Mouse (Mus musculus) ES-E14 (cell line): ENCODE results near the gene Fbln2. TPM values are rescaled to one million over a fixed set of nuclear protein-coding genes. Genes with fewer than 3 reads are reported as not detected.
A peak's percentile ranks its signal among the peaks of the same experiment; 100 is the strongest.

Experiments
- DNase-seq: peaks from one replicate; pipeline ENCODE4 v3.0.0-alpha.2; 2013; ENCODE audit warnings: low read depth, low spot score
- H3K27ac ChIP-seq: 2 replicates; pipeline ENCODE4 v1.5.1; 2012; ENCODE audit warnings: low read depth, mild to moderate bottlenecking, low read length, moderate library complexity, mixed read lengths; ENCODE audit not compliant: poor library complexity, insufficient read depth, severe bottlenecking
- H3K36me3 ChIP-seq: 2 replicates; pipeline ENCODE4 v1.6.1; 2012; ENCODE audit warnings: mild to moderate bottlenecking, low read length, moderate library complexity, mixed read lengths; ENCODE audit not compliant: control insufficient read depth, poor library complexity, insufficient read depth, severe bottlenecking
- H3K4me1 ChIP-seq, 2 experiments: fragments of 150-350 bp in 1 of 2; sonication (generic) in 1 of 2; 2 replicates each; pipeline ENCODE4 v1.6.1; 2012; ENCODE audit warnings: low read length in 2 of 2, mild to moderate bottlenecking in 1 of 2, mixed read lengths in 1 of 2; ENCODE audit not compliant: control insufficient read depth in 2 of 2, insufficient read depth in 2 of 2, poor library complexity in 1 of 2
- H3K4me3 ChIP-seq, 2 experiments: fragments of 150-350 bp in 1 of 2; sonication (generic) in 1 of 2; 2 replicates each; pipeline ENCODE4 v1.5.1; 2012; ENCODE audit warnings: low read length in 2 of 2, low read depth in 1 of 2, mild to moderate bottlenecking in 1 of 2, mixed read lengths in 1 of 2; ENCODE audit not compliant: insufficient read depth in 1 of 2, poor library complexity in 1 of 2, severe bottlenecking in 1 of 2
- H3K9ac ChIP-seq: 2 replicates; pipeline ENCODE4 v1.6.1; 2012; ENCODE audit warnings: low read depth, mild to moderate bottlenecking, low read length, mixed read lengths; ENCODE audit not compliant: poor library complexity, insufficient read depth, severe bottlenecking
- H3K9me3 ChIP-seq: fragments of 150-350 bp; sonication (generic); 2 replicates; pipeline ENCODE4 v1.6.1; 2012; ENCODE audit warnings: low read depth, mild to moderate bottlenecking, low read length; ENCODE audit not compliant: control insufficient read depth, insufficient read depth
- CHD2 ChIP-seq: IDR thresholded peaks from 2 replicates; pipeline ENCODE4 v1.6.1; 2014; ENCODE audit warnings: mild to moderate bottlenecking, low read depth, low read length, inconsistent platforms
- HCFC1 ChIP-seq: IDR thresholded peaks from 2 replicates; pipeline ENCODE4 v1.6.1; 2012; ENCODE audit warnings: low read length, inconsistent platforms, borderline replicate concordance; ENCODE audit not compliant: insufficient read depth
- MAFK ChIP-seq: IDR thresholded peaks from 2 replicates; pipeline ENCODE4 v1.6.1; 2014; ENCODE audit warnings: mild to moderate bottlenecking, low read depth, low read length, inconsistent platforms; ENCODE audit not compliant: insufficient read depth
- ZC3H11A ChIP-seq: IDR thresholded peaks from 2 replicates; pipeline ENCODE4 v1.6.1; 2012; ENCODE audit warnings: low read depth, mild to moderate bottlenecking, inconsistent platforms, low read length, borderline replicate concordance
- ZNF384 ChIP-seq: IDR thresholded peaks from 2 replicates; pipeline ENCODE4 v1.6.1; 2012; ENCODE audit warnings: low read depth, low read length, inconsistent platforms
- in situ Hi-C, 2 experiments: fragments of 600-800 bp; cut with MboI; formaldehyde crosslinking; loops; one replicate each; pipeline ENCODE4 v1.15.1; 2025; ENCODE audit warnings: low sequenced_read_pairs in 2 of 2, inconsistent platforms in 1 of 2; ENCODE audit not compliant: unreplicated experiment in 2 of 2
- total RNA-seq: library from RNA; depleted of rRNA; stranded (reverse); fragments of 300-350 nt; gene quantifications from 2 replicates; pipeline ENCODE4 v1.2.3, GENCODE M21; 2012; rRNA removed

Fbln2 gene
- total RNA-seq, 1 experiment = 24.7 TPM

GRCm38 (mm10) chr6:91304172-91304571 is 91.9 kb downstream of the Fbln2 start:
- TF ChIP-seq ZNF384 (no peak), ZC3H11A (no peak), CHD2 (no peak), MAFK (no peak), HCFC1 (no peak)
- Histone ChIP-seq H3K36me3 (no peaks in the 10 kb centered on the region), H3K4me1 (no peaks in the 10 kb centered on the region), H3K4me3 (no peak overlapping the region), H3K9ac (no peak overlapping the region), H3K9me3 (no peaks in the 10 kb centered on the region), H3K27ac (no peak overlapping the region)
- in situ Hi-C loops = no loop called here
- DNase-seq = no peak

- H3K36me3 ChIP-seq = no peaks in the 10 kb centered on the region
- H3K4me3 ChIP-seq = no peak overlapping the region
- H3K9me3 ChIP-seq = no peaks in the 10 kb centered on the region
- no peak for DNase-seq
- TF ChIP-seq HCFC1 = peak; percentile 81
- TF ChIP-seq MAFK = no peak
- TF ChIP-seq ZC3H11A = no peak
- no peak for TF ChIP-seq ZNF384
- no peak overlapping the region for H3K27ac ChIP-seq
- in situ Hi-C loops = no loop called here
- no peak overlapping the region for H3K9ac ChIP-seq
- no peaks in the 10 kb centered on the region for H3K4me1 ChIP-seq
Observed at GRCm38 (mm10) chr6:91307972-91308371, 95.7 kb downstream of the Fbln2 start.

DNA sequence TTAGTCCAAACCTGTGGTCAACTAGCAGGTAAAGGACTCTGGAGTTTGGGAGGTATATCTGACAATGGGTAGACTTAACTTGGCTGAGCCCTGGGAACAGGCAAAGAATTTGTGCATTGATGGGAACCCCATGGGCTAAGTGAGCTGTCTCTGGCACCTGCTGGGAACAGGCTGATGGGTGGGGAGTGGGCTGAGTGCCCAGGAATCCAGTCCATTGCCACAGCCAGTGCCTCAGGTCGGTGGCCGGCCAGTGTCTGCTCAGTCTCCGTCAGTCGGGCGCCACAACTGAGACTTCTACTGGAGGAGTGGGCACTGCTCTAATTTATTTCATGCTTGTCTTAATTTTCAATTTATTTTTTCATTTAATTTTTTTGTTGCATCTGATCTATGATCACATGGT is 98.9 kb downstream of the Fbln2 start:
- in situ Hi-C loops = no loop called here
- Histone ChIP-seq H3K9ac (no peak overlapping the region), H3K27ac (no peak overlapping the region), H3K4me1 (no peaks in the 10 kb centered on the region), H3K9me3 (no peaks in the 10 kb centered on the region), H3K36me3 (no peaks in the 10 kb centered on the region), H3K4me3 (no peak overlapping the region)
- TF ChIP-seq HCFC1 = no peak
- TF ChIP-seq CHD2 = no peak
- TF ChIP-seq ZNF384 = no peak
- no peak for TF ChIP-seq MAFK
- no peak for TF ChIP-seq ZC3H11A
- DNase-seq = no peak

- Histone ChIP-seq H3K4me1 (no peaks in the 10 kb centered on the region), H3K4me3 (no peak overlapping the region), H3K9ac (no peak overlapping the region), H3K27ac (no peak overlapping the region), H3K9me3 (no peaks in the 10 kb centered on the region), H3K36me3 (no peaks in the 10 kb centered on the region)
- in situ Hi-C loops = no loop called here
- TF ChIP-seq CHD2 = no peak
- TF ChIP-seq ZC3H11A = no peak
- no peak for TF ChIP-seq HCFC1
- no peak for TF ChIP-seq ZNF384
- no peak for TF ChIP-seq MAFK
- DNase-seq = peak; percentile 42
Observed at GRCm38 (mm10) chr6:91312491-91312890, 100.2 kb downstream of the Fbln2 start.

Other genes with a start within 250 kb of the Fbln2 start
- 18.8 and 25.4 TPM in 2 replicates for gene Iqsec1, start 223.8 kb upstream of the Fbln2 start, total RNA-seq
- 65.9 and 103 TPM in 2 replicates for gene Nup210, start 95.6 kb upstream of the Fbln2 start, total RNA-seq
- 2.6 and 5.8 TPM in 2 replicates for gene Hdac11, start 55.8 kb upstream of the Fbln2 start, total RNA-seq
- 1.0 and 2.2 TPM in 2 replicates for gene Wnt7a, start 198.9 kb downstream of the Fbln2 start, total RNA-seq